Mouse (Mus musculus) cerebellum, postnatal 4 days (tissue): ENCODE measurements around the gene Nlrc3.

Experiments
- DNase-seq, 2 experiments: peaks; one replicate each; pipeline ENCODE4 v3.0.0; 2022; ENCODE audit warnings: low spot score in 2 of 2, mixed read lengths in 1 of 2

Gene Nlrc3

GRCm38 (mm10) chr16:3929151-3929550 lies 47.3 kb downstream of the Nlrc3 start:
- DNase-seq: no peak

- DNase-seq: no peak
Measured at GRCm38 (mm10) chr16:3928582-3928981, 47.9 kb downstream of the Nlrc3 start.

- no peak for DNase-seq
Measured at GRCm38 (mm10) chr16:3923966-3924365, 52.5 kb downstream of the Nlrc3 start.

GRCm38 (mm10) chr16:3923515-3923914 lies 52.9 kb downstream of the Nlrc3 start:
- DNase-seq: no peak

- no peak for DNase-seq
Measured at GRCm38 (mm10) chr16:3920756-3921155, 55.7 kb downstream of the Nlrc3 start.

- DNase-seq: no peak
Measured at GRCm38 (mm10) chr16:3909118-3909517, 67.3 kb downstream of the Nlrc3 start.

- DNase-seq: peak; percentile 82 to 90
Measured at GRCm38 (mm10) chr16:3908537-3909111, 67.8 kb downstream of the Nlrc3 start, which contains the start of the genes 1700037C18Rik and Cluap1. Gene 1700037C18Rik (minus strand): TSS chr16:3908689. Gene Cluap1 (plus strand): TSS chr16:3908801.

GRCm38 (mm10) chr16:3907471-3907870 lies 69.0 kb downstream of the Nlrc3 start:
- no peak for DNase-seq

- no peak for DNase-seq
Measured at GRCm38 (mm10) chr16:3896553-3896952, 79.9 kb downstream of the Nlrc3 start.

- DNase-seq: no peak
Measured at GRCm38 (mm10) chr16:3896046-3896445, 80.4 kb downstream of the Nlrc3 start.

- no peak for DNase-seq
Measured at GRCm38 (mm10) chr16:3895173-3895792, 81.1 kb downstream of the Nlrc3 start.
